Mouse (Mus musculus): ENCODE data around the gene Zbtb4. TPM values are rescaled to one million over a fixed set of nuclear protein-coding genes. Genes with fewer than 3 reads are reported as not detected.
A peak's percentile ranks its signal among the peaks of the same experiment; 100 is the strongest.

Zbtb4 gene
- total and polyA plus RNA-seq, 3 experiments = 2.4 to 2.7 TPM; not detected in 1

DNA sequence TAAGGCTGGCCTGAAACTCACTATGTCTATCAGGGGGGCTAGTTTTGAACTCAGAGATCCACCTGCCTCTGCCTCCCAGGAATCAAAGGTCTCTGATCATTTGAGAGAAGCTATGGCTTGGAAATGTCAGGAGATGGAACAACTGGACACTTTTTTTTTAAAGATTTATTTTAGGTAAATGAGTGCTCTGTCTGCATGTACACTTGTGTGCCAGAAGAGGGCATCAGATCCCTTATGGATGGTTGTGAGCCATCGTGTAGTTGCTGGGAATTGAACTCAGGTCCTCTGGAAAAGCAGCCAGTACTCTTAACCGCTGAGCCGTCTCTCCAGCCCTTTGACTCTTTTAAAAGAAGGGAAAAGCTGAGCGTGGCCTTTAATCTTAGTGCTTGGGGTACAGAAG is 40.7 kb downstream of the Zbtb4 start:
- peaks cover 3 to 11% of the 10 kb centered on the region in 2 experiments; a peak in 3 of 4 replicates for H3K4me1 ChIP-seq (ENCODE audit: control insufficient read depth in 1 of 2, insufficient read depth in 2 of 2, low read length in 2 of 2)
- peak; percentile 67 for DNase-seq (ENCODE audit: low read depth, low spot score)
- no peaks in the 10 kb centered on the region for H3K9me3 ChIP-seq (replicated peaks; ENCODE audit: insufficient read depth, low read length)
- no peak overlapping the region for H3K4me3 ChIP-seq (ENCODE audit: control insufficient read depth in 1 of 2, insufficient read depth in 1 of 2, low read depth in 2 of 2, low read length in 2 of 2)
- no peaks in the 10 kb centered on the region; a peak in 1 of 4 replicates for H3K36me3 ChIP-seq (ENCODE audit: control insufficient read depth in 1 of 2, insufficient read depth in 2 of 2, low read length in 2 of 2)
- peaks cover 5% of the 10 kb centered on the region; the same call in 1 of the 2 replicates for H3K79me2 ChIP-seq (ENCODE audit: control insufficient read depth, insufficient read depth, low read length, poor library complexity)
- TF ChIP-seq ZC3H11A (IDR thresholded peaks at IDR 0.05; ENCODE audit: low read depth, low read length) = peak; percentile 66
- TF ChIP-seq POLR2A (IDR thresholded peaks at IDR 0.05; ENCODE audit: control insufficient read depth in 1 of 2, insufficient read depth in 1 of 2, low read depth in 1 of 2, low read length in 2 of 2, poor library complexity in 1 of 2) = no peak
- peak; percentile 69 for TF ChIP-seq SMC3 (IDR thresholded peaks at IDR 0.05; ENCODE audit: low read depth, low read length)
- TF ChIP-seq ZNF384 (IDR thresholded peaks at IDR 0.05; ENCODE audit: low read depth, low read length) = peak; percentile 73
- TF ChIP-seq CTCF (IDR thresholded peaks at IDR 0.05 in 2 of 3, conservative IDR thresholded peaks at IDR 0.05 in 1 of 3; ENCODE audit: control insufficient read depth in 1 of 3, insufficient read depth in 1 of 3, low read depth in 2 of 3, low read length in 3 of 3, poor library complexity in 1 of 3, severe bottlenecking in 1 of 3) = peak; percentile 23 to 56 (median 25); a peak in 3 of 6 replicates
- TF ChIP-seq RAD21 (IDR thresholded peaks at IDR 0.05; ENCODE audit: low read depth, low read length) = peak; percentile 50
- TF ChIP-seq MAFK (IDR thresholded peaks at IDR 0.05; ENCODE audit: borderline replicate concordance, low read depth, low read length) = no peak
- no peak for TF ChIP-seq ELF1 (IDR thresholded peaks at IDR 0.05; ENCODE audit: low read depth, low read length)
- no peak overlapping the region for H3K9ac ChIP-seq (ENCODE audit: control insufficient read depth, low read depth, low read length, poor library complexity, severe bottlenecking)
- peaks cover 2 to 3% of the 10 kb centered on the region in 2 experiments; a peak in 3 of 4 replicates for H3K27me3 ChIP-seq (ENCODE audit: control insufficient read depth in 1 of 2, insufficient read depth in 2 of 2, low read length in 2 of 2)
- H3K27ac ChIP-seq (ENCODE audit: control insufficient read depth, low read depth, low read length) = no peak overlapping the region

- TF ChIP-seq MAZ (IDR thresholded peaks at IDR 0.05; ENCODE audit: low read depth, low read length) = no peak
- TF ChIP-seq GABPA (IDR thresholded peaks at IDR 0.05; ENCODE audit: low read depth, low read length) = no peak
- no peak for TF ChIP-seq UBTF (IDR thresholded peaks at IDR 0.05; ENCODE audit: borderline replicate concordance, insufficient read depth, low read depth, low read length)
- no peak for TF ChIP-seq MYB (IDR thresholded peaks at IDR 0.05; ENCODE audit: low read depth, low read length)
- no peak for TF ChIP-seq GATA1 (IDR thresholded peaks at IDR 0.05; ENCODE audit: low read depth, low read length)
- no peak for TF ChIP-seq MAFK (IDR thresholded peaks at IDR 0.05; ENCODE audit: borderline replicate concordance, low read depth, low read length)
- TF ChIP-seq ZC3H11A (IDR thresholded peaks at IDR 0.05; ENCODE audit: low read depth, low read length) = no peak
- Histone ChIP-seq H3K27me3 (ENCODE audit: control insufficient read depth in 1 of 2, insufficient read depth in 2 of 2, low read length in 2 of 2) (peaks cover 2 to 3% of the 10 kb centered on the region in 2 experiments), H3K4me1 (ENCODE audit: control insufficient read depth in 1 of 2, insufficient read depth in 2 of 2, low read length in 2 of 2) (peaks cover 0 to 7% of the 10 kb centered on the region in 2 experiments; a peak in 2 of 4 replicates), H3K4me3 (ENCODE audit: control insufficient read depth in 1 of 2, insufficient read depth in 1 of 2, low read depth in 2 of 2, low read length in 2 of 2) (no peak overlapping the region), H3K36me3 (ENCODE audit: control insufficient read depth in 1 of 2, insufficient read depth in 2 of 2, low read length in 2 of 2) (no peaks in the 10 kb centered on the region), H3K9ac (ENCODE audit: control insufficient read depth, low read depth, low read length, poor library complexity, severe bottlenecking) (no peak overlapping the region), H3K9me3 (replicated peaks; ENCODE audit: insufficient read depth, low read length) (no peaks in the 10 kb centered on the region), H3K27ac (ENCODE audit: control insufficient read depth, low read depth, low read length) (no peak overlapping the region), H3K79me2 (ENCODE audit: control insufficient read depth, insufficient read depth, low read length, poor library complexity) (peaks cover 5% of the 10 kb centered on the region; the same call in 1 of the 2 replicates)
- no peak for DNase-seq (ENCODE audit: low read depth, low spot score)
Observed at GRCm38 (mm10) chr11:69807641-69808040, 41.9 kb downstream of the Zbtb4 start.

GRCm38 (mm10) chr11:69810280-69810679 is 44.6 kb downstream of the Zbtb4 start:
- TF ChIP-seq RAD21 (IDR thresholded peaks at IDR 0.05; ENCODE audit: low read depth, low read length) = peak; percentile 45
- TF ChIP-seq TCF12 (IDR thresholded peaks at IDR 0.05; ENCODE audit: low read depth, low read length) = no peak
- TF ChIP-seq ZKSCAN1 (IDR thresholded peaks at IDR 0.05; ENCODE audit: low read depth, low read length) = no peak
- TF ChIP-seq CTCF (IDR thresholded peaks at IDR 0.05 in 2 of 3, conservative IDR thresholded peaks at IDR 0.05 in 1 of 3; ENCODE audit: control insufficient read depth in 1 of 3, insufficient read depth in 1 of 3, low read depth in 2 of 3, low read length in 3 of 3, poor library complexity in 1 of 3, severe bottlenecking in 1 of 3) = peak in 2 of 3 experiments; percentile 35 to 52; a peak in 4 of 6 replicates
- no peak for TF ChIP-seq MEF2A (IDR thresholded peaks at IDR 0.05; ENCODE audit: extremely low read depth, insufficient replicate concordance, low read depth, low read length, poor library complexity, severe bottlenecking)
- TF ChIP-seq USF2 (IDR thresholded peaks at IDR 0.05; ENCODE audit: borderline replicate concordance in 1 of 2, insufficient read depth in 1 of 2, low read depth in 1 of 2, low read length in 2 of 2) = no peak
- peak; percentile 15; the same call in 1 of the 2 replicates for TF ChIP-seq ZC3H11A (IDR thresholded peaks at IDR 0.05; ENCODE audit: low read depth, low read length)
- TF ChIP-seq MAX (IDR thresholded peaks at IDR 0.05; ENCODE audit: low read length) = no peak
- TF ChIP-seq SMC3 (IDR thresholded peaks at IDR 0.05; ENCODE audit: low read depth, low read length) = peak; percentile 59
- TF ChIP-seq MYB (IDR thresholded peaks at IDR 0.05; ENCODE audit: low read depth, low read length) = no peak
- no peak overlapping the region for H3K9ac ChIP-seq (ENCODE audit: control insufficient read depth, low read depth, low read length, poor library complexity, severe bottlenecking)
- H3K27me3 ChIP-seq (ENCODE audit: control insufficient read depth in 1 of 2, insufficient read depth in 2 of 2, low read length in 2 of 2) = peaks cover 2 to 3% of the 10 kb centered on the region in 2 experiments
- no peak overlapping the region for H3K4me3 ChIP-seq (ENCODE audit: control insufficient read depth in 1 of 2, insufficient read depth in 1 of 2, low read depth in 2 of 2, low read length in 2 of 2)
- no peak for DNase-seq (ENCODE audit: low read depth, low spot score)
- H3K79me2 ChIP-seq (ENCODE audit: control insufficient read depth, insufficient read depth, low read length, poor library complexity) = no peaks in the 10 kb centered on the region
- H3K27ac ChIP-seq (ENCODE audit: control insufficient read depth, low read depth, low read length) = no peak overlapping the region
- H3K9me3 ChIP-seq (replicated peaks; ENCODE audit: insufficient read depth, low read length) = no peaks in the 10 kb centered on the region
- no peaks in the 10 kb centered on the region for H3K4me1 ChIP-seq (ENCODE audit: control insufficient read depth in 1 of 2, insufficient read depth in 2 of 2, low read length in 2 of 2)
- H3K36me3 ChIP-seq (ENCODE audit: control insufficient read depth in 1 of 2, insufficient read depth in 2 of 2, low read length in 2 of 2) = no peaks in the 10 kb centered on the region

Measured in MEL (cell line).